22 mouse cellular contexts compared by ENCODE assay signal in the genomic region with DNA sequence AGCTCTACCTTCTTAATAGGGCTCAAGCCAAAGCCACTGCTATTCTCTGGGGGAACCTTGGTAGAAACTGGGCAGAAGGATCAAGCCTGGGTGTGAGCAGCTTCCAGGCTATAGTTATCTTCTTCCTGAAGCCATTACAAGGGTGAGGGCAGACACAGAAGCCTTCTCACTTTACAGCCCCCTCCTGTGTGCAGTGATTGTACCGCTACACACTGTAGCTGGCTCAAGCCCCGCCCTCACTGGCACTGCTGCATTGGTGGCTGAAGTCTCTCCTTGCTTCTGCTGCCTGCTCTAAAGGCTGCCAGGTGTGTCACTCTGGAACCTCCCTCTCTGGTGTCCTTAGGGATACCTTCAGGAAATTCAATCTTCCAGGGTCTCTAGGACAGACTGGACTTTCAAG.
"Had no signal": no experiment of that assay in that cellular context is flagged by ENCODE, and none has a peak within 500 bp of the region (broad histone marks: within the 10 kb centered on the region; RNA-seq: fewer than 3 reads in every experiment).

No protein-coding gene starts in this region.

- H3K4me3 ChIP-seq: lung, embryonic 15.5 days; megakaryocyte, embryonic 14.5 days; midbrain, embryonic 10.5 days; midbrain, embryonic 12.5 days; myocyte; neural tube, embryonic 13.5 days; neural tube, embryonic 15.5 days had no signal

- H3K9ac ChIP-seq: lung, embryonic 15.5 days; midbrain, embryonic 12.5 days; neural tube, embryonic 13.5 days; neural tube, embryonic 15.5 days had no signal

- H3K27me3 ChIP-seq: lung, embryonic 15.5 days; neural tube, embryonic 13.5 days; neural tube, embryonic 15.5 days had no signal

- H3K36me3 ChIP-seq: lung, embryonic 15.5 days; midbrain, embryonic 10.5 days; midbrain, embryonic 12.5 days; neural tube, embryonic 13.5 days; neural tube, embryonic 15.5 days had no signal

- DNase-seq: lung, adult 2 months; lung, postnatal 14 days; lung, postnatal 36 days; midbrain, embryonic 14.5 days; retina, postnatal 1 day; right cerebral cortex, adult 18-20 months; right cerebral cortex, postnatal 25 days; right cerebral cortex, postnatal 4 days; spleen, adult 18-20 months; thymus, adult 18-20 months; thymus, postnatal 14 days; thymus, postnatal 36 days had no signal

- H3K9me3 ChIP-seq: lung, embryonic 15.5 days; midbrain, embryonic 10.5 days; neural tube, embryonic 15.5 days had no signal

- H3K4me2 ChIP-seq: lung, embryonic 15.5 days; midbrain, embryonic 12.5 days; neural tube, embryonic 13.5 days; neural tube, embryonic 15.5 days had no signal

- H3K27ac ChIP-seq: lung, embryonic 15.5 days; macrophage; midbrain, embryonic 10.5 days; midbrain, embryonic 12.5 days; neural tube, embryonic 13.5 days; neural tube, embryonic 15.5 days had no signal

- ATAC-seq: lung, postnatal 0 days; midbrain, embryonic 16.5 days had no signal
